Mouse (Mus musculus) MEL (cell line): ENCODE results near the gene H2-Q4. TPM values are rescaled to one million over a fixed set of nuclear protein-coding genes. Genes with fewer than 3 reads are reported as not detected.
A peak's percentile ranks its signal among the peaks of the same experiment; 100 is the strongest.
"Not testable (repeated sequence)": the region's sequence is repeated elsewhere in the genome, so short reads cannot be mapped to it uniquely, and the experiment has no call there.

Experiments used
- DNase-seq: peaks from one replicate; pipeline ENCODE4 v3.0.0; 2011; ENCODE audit warnings: low read depth, low spot score
- H3K27ac ChIP-seq: 2 replicates; pipeline ENCODE4 v1.5.1; 2012; ENCODE audit warnings: low read depth, mild to moderate bottlenecking, control low read depth, low read length, moderate library complexity; ENCODE audit not compliant: control insufficient read depth
- H3K27me3 ChIP-seq, 2 experiments: fragments of 150-350 bp in 1 of 2; sonication (generic) in 1 of 2; 2 replicates each; pipeline ENCODE4 v1.6.1; 2012; ENCODE audit warnings: low read length in 2 of 2, mild to moderate bottlenecking in 2 of 2, improper control_type of control experiment in 1 of 2, moderate library complexity in 1 of 2; ENCODE audit not compliant: insufficient read depth in 2 of 2, control insufficient read depth in 1 of 2
- H3K36me3 ChIP-seq, 2 experiments: 2 replicates each; pipeline ENCODE4 v1.6.1; 2012 to 2014; ENCODE audit warnings: low read length in 2 of 2, improper control_type of control experiment in 1 of 2, inconsistent platforms in 1 of 2, mild to moderate bottlenecking in 1 of 2; ENCODE audit not compliant: insufficient read depth in 2 of 2, control insufficient read depth in 1 of 2
- H3K4me1 ChIP-seq, 2 experiments: fragments of 150-350 bp in 1 of 2; sonication (generic) in 1 of 2; 2 replicates each; pipeline ENCODE4 v1.6.1; 2012; ENCODE audit warnings: low read length in 2 of 2, improper control_type of control experiment in 1 of 2, mild to moderate bottlenecking in 1 of 2; ENCODE audit not compliant: insufficient read depth in 2 of 2, control insufficient read depth in 1 of 2
- H3K4me3 ChIP-seq, 2 experiments: fragments of 150-350 bp in 1 of 2; sonication (generic) in 1 of 2; 2 replicates each; pipeline ENCODE4 v1.5.1; 2012; ENCODE audit warnings: low read depth in 2 of 2, low read length in 2 of 2, mild to moderate bottlenecking in 2 of 2, moderate library complexity in 2 of 2, control low read depth in 1 of 2, improper control_type of control experiment in 1 of 2; ENCODE audit not compliant: control insufficient read depth in 1 of 2, insufficient read depth in 1 of 2
- H3K79me2 ChIP-seq: 2 replicates; pipeline ENCODE4 v1.6.1; 2012; ENCODE audit warnings: mild to moderate bottlenecking, low read length, moderate library complexity; ENCODE audit not compliant: control insufficient read depth, poor library complexity, insufficient read depth
- H3K9ac ChIP-seq: 2 replicates; pipeline ENCODE4 v1.6.1; 2012; ENCODE audit warnings: low read depth, mild to moderate bottlenecking, control low read depth, low read length, moderate library complexity; ENCODE audit not compliant: control insufficient read depth, poor library complexity, severe bottlenecking
- H3K9me3 ChIP-seq: fragments of 150-350 bp; sonication (generic); replicated peaks from 2 replicates; pipeline ENCODE4 v1.6.1; 2012; ENCODE audit warnings: mild to moderate bottlenecking, low read length, improper control_type of control experiment, moderate library complexity; ENCODE audit not compliant: insufficient read depth
- CTCF ChIP-seq, 3 experiments: IDR thresholded peaks in 2 of 3; conservative IDR thresholded peaks in 1 of 3; 2 replicates each; pipeline ENCODE4 v1.5.1; 2011 to 2012; ENCODE audit warnings: low read length in 3 of 3, low read depth in 2 of 3, mild to moderate bottlenecking in 2 of 3, improper control_type of control experiment in 1 of 3, inconsistent platforms in 1 of 3, mixed read lengths in 1 of 3, moderate library complexity in 1 of 3; ENCODE audit not compliant: control insufficient read depth in 1 of 3, insufficient read depth in 1 of 3, poor library complexity in 1 of 3, severe bottlenecking in 1 of 3
- RAD21 ChIP-seq: IDR thresholded peaks from 2 replicates; pipeline ENCODE4 v1.6.1; 2011; ENCODE audit warnings: mild to moderate bottlenecking, low read depth, low read length, improper control_type of control experiment
- SMC3 ChIP-seq: IDR thresholded peaks from 2 replicates; pipeline ENCODE4 v1.6.1; 2011; ENCODE audit warnings: low read depth, low read length, improper control_type of control experiment
- polyA plus RNA-seq, 2 experiments: library from polyadenylated mRNA; stranded (reverse) in 1 of 2; unstranded in 1 of 2; fragments of >175 nt in 1 of 2; fragments of >200 nt in 1 of 2; gene quantifications; 2 replicates each; pipeline versions ENCODE4 v1.2.1 to v1.2.4; 2012; ENCODE audit warnings: low replicate concordance in 2 of 2, low read depth in 1 of 2; ENCODE audit not compliant: insufficient read length in 2 of 2, insufficient read depth in 1 of 2, missing spikeins in 1 of 2
- total RNA-seq: library from RNA; depleted of rRNA; stranded (reverse); fragments of 300-350 nt; gene quantifications from 2 replicates; pipeline ENCODE4 v1.2.3, GENCODE M21; 2012; rRNA removed

The H2-Q4 gene
- total and polyA plus RNA-seq, 3 experiments: 9.1 to 25.5 TPM; not detected in 1

GRCm38 (mm10) chr17:35430671-35431070 lies 51.3 kb downstream of the H2-Q4 start:
- not testable (repeated sequence) for H3K36me3 ChIP-seq, H3K27me3 ChIP-seq, H3K79me2 ChIP-seq, H3K9me3 ChIP-seq, DNase-seq, H3K4me3 ChIP-seq, H3K27ac ChIP-seq, H3K9ac ChIP-seq, H3K4me1 ChIP-seq

- not testable (repeated sequence) for H3K9me3 ChIP-seq, H3K36me3 ChIP-seq, H3K9ac ChIP-seq, H3K4me3 ChIP-seq, H3K79me2 ChIP-seq, H3K27me3 ChIP-seq, H3K4me1 ChIP-seq, DNase-seq, H3K27ac ChIP-seq
Observed at GRCm38 (mm10) chr17:35432167-35432566, 52.8 kb downstream of the H2-Q4 start.

- H3K27me3 ChIP-seq, H3K9me3 ChIP-seq, H3K27ac ChIP-seq, H3K9ac ChIP-seq: not testable (repeated sequence)
- TF ChIP-seq RAD21 (peak; percentile 11; the same call in 1 of the 2 replicates), SMC3 (0 out of 2 replicates have a peak, but pooled peaks have one; percentile 12), CTCF (IDR thresholded peaks at IDR 0.05 in 2 of 3, conservative IDR thresholded peaks at IDR 0.05 in 1 of 3; ENCODE audit: control insufficient read depth in 1 of 3, insufficient read depth in 1 of 3, low read depth in 2 of 3, low read length in 3 of 3, poor library complexity in 1 of 3, severe bottlenecking in 1 of 3) (peak; percentile 45 to 65 (median 50))
- TF ChIP-seq, all 39 proteins: peak for 3; not testable (repeated sequence) for 36
- H3K4me1 ChIP-seq, DNase-seq, H3K4me3 ChIP-seq, H3K36me3 ChIP-seq, H3K79me2 ChIP-seq: not testable (repeated sequence)
Observed at GRCm38 (mm10) chr17:35434836-35435235, 55.4 kb downstream of the H2-Q4 start.

Other genes with a start within 250 kb of the H2-Q4 start
- 0.15 TPM in 1 of 2 replicates, not detected in the other for gene Apom, start 247.6 kb upstream of the H2-Q4 start, total RNA-seq
- under 1 TPM in 1 of 2 experiments, not detected in 1; 0.79 TPM for gene Apom, start 247.6 kb upstream of the H2-Q4 start, polyA plus RNA-seq
- gene Bag6, start 244.4 kb upstream of the H2-Q4 start, total RNA-seq: 98.2 and 102 TPM in 2 replicates
- 100 to 1,000 TPM in 1 of 2 experiments, not detected in 1; 283 TPM for gene Bag6, start 244.4 kb upstream of the H2-Q4 start, polyA plus RNA-seq
- 87.6 and 102 TPM in 2 replicates for gene Prrc2a, start 214.7 kb upstream of the H2-Q4 start, total RNA-seq
- 100 to 1,000 TPM in 1 of 2 experiments, 10 to 100 TPM in 1; 71.0 to 663 TPM for gene Prrc2a, start 214.7 kb upstream of the H2-Q4 start, polyA plus RNA-seq
- gene Aif1, start 203.5 kb upstream of the H2-Q4 start, total RNA-seq: 0.29 and 0.42 TPM in 2 replicates
- under 1 TPM in 1 of 2 experiments, not detected in 1; 0.45 TPM for gene Aif1, start 203.5 kb upstream of the H2-Q4 start, polyA plus RNA-seq
- 15.2 and 16.9 TPM in 2 replicates for gene Lst1, start 191.2 kb upstream of the H2-Q4 start, total RNA-seq
- 10 to 100 TPM in 1 of 2 experiments, not detected in 1; 29.0 TPM for gene Lst1, start 191.2 kb upstream of the H2-Q4 start, polyA plus RNA-seq
- 0.75 and 1.1 TPM in 2 replicates for gene Ltb, start 185.2 kb upstream of the H2-Q4 start, total RNA-seq
- 1 to 10 TPM in 1 of 2 experiments, not detected in 1; 1.5 TPM for gene Ltb, start 185.2 kb upstream of the H2-Q4 start, polyA plus RNA-seq
- gene Tnf, start 177.6 kb upstream of the H2-Q4 start, total RNA-seq: 0.95 and 1.2 TPM in 2 replicates
- gene Tnf, start 177.6 kb upstream of the H2-Q4 start, polyA plus RNA-seq: 1 to 10 TPM in 1 of 2 experiments, not detected in 1; 2.0 TPM
- gene Lta, start 174.3 kb upstream of the H2-Q4 start, total RNA-seq: not detected in 2 replicates
- gene Lta, start 174.3 kb upstream of the H2-Q4 start, polyA plus RNA-seq: under 1 TPM in 1 of 2 experiments, not detected in 1; 0.24 TPM
- gene Gm16181, start 158.8 kb upstream of the H2-Q4 start, total RNA-seq: not detected in 2 replicates
- gene Gm16181, start 158.8 kb upstream of the H2-Q4 start, polyA plus RNA-seq: under 1 TPM in 1 of 2 experiments, not detected in 1; 0.58 TPM
- gene Atp6v1g2, start 146.0 kb upstream of the H2-Q4 start, total RNA-seq: 0.46 and 0.56 TPM in 2 replicates
- gene Atp6v1g2, start 146.0 kb upstream of the H2-Q4 start, polyA plus RNA-seq: 1 to 10 TPM in 1 of 2 experiments, not detected in 1; 4.7 TPM
- 10.1 and 10.3 TPM in 2 replicates for gene Nfkbil1, start 143.8 kb upstream of the H2-Q4 start, total RNA-seq
- 10 to 100 TPM in 1 of 2 experiments, not detected in 1; 26.0 TPM for gene Nfkbil1, start 143.8 kb upstream of the H2-Q4 start, polyA plus RNA-seq
- gene Ddx39b, start 137.9 kb upstream of the H2-Q4 start, total RNA-seq: 206 and 270 TPM in 2 replicates
- gene Ddx39b, start 137.9 kb upstream of the H2-Q4 start, polyA plus RNA-seq: 100 to 1,000 TPM; 581 to 787 TPM
- gene H2-D1, start 116.9 kb upstream of the H2-Q4 start, total RNA-seq: 58.7 and 60.1 TPM in 2 replicates
- 10 to 100 TPM in 1 of 2 experiments, not detected in 1; 97.9 TPM for gene H2-D1, start 116.9 kb upstream of the H2-Q4 start, polyA plus RNA-seq
- gene H2-Q1, start 59.2 kb upstream of the H2-Q4 start, total RNA-seq: 1.7 TPM in 2 replicates
- under 1 TPM in 1 of 2 experiments, not detected in 1; 0.52 TPM for gene H2-Q1, start 59.2 kb upstream of the H2-Q4 start, polyA plus RNA-seq
- 0.19 and 0.23 TPM in 2 replicates for gene H2-Q2, start 37.4 kb upstream of the H2-Q4 start, total RNA-seq
- gene H2-Q2, start 37.4 kb upstream of the H2-Q4 start, polyA plus RNA-seq: 1 to 10 TPM in 1 of 2 experiments, not detected in 1; 4.1 TPM
- 1.4 and 1.8 TPM in 2 replicates for gene H2-Q6, start 45.2 kb downstream of the H2-Q4 start, total RNA-seq
- 10 to 100 TPM in 1 of 2 experiments, not detected in 1; 11.7 TPM for gene H2-Q6, start 45.2 kb downstream of the H2-Q4 start, polyA plus RNA-seq
- gene H2-Q7, start 59.5 kb downstream of the H2-Q4 start, total RNA-seq: 0.23 TPM in 1 of 2 replicates, not detected in the other
- 1 to 10 TPM in 1 of 2 experiments, not detected in 1; 4.0 TPM for gene H2-Q7, start 59.5 kb downstream of the H2-Q4 start, polyA plus RNA-seq
- gene H2-Q10, start 90.5 kb downstream of the H2-Q4 start, total RNA-seq: 0.13 and 0.15 TPM in 2 replicates
- gene H2-Q10, start 90.5 kb downstream of the H2-Q4 start, polyA plus RNA-seq: 1 to 10 TPM in 1 of 2 experiments, not detected in 1; 8.9 TPM
- gene Pou5f1, start 126.4 kb downstream of the H2-Q4 start, total RNA-seq: not detected in 2 replicates
- gene Pou5f1, start 126.4 kb downstream of the H2-Q4 start, polyA plus RNA-seq: not detected
- 16.6 and 20.3 TPM in 2 replicates for gene Tcf19, start 137.2 kb downstream of the H2-Q4 start, total RNA-seq
- 10 to 100 TPM in 1 of 2 experiments, not detected in 1; 25.7 TPM for gene Tcf19, start 137.2 kb downstream of the H2-Q4 start, polyA plus RNA-seq
- gene Cchcr1, start 137.5 kb downstream of the H2-Q4 start, total RNA-seq: 11.6 and 14.3 TPM in 2 replicates
- gene Cchcr1, start 137.5 kb downstream of the H2-Q4 start, polyA plus RNA-seq: 10 to 100 TPM in 1 of 2 experiments, not detected in 1; 21.7 TPM
- 0.20 and 0.27 TPM in 2 replicates for gene Psors1c2, start 153.6 kb downstream of the H2-Q4 start, total RNA-seq
- gene Psors1c2, start 153.6 kb downstream of the H2-Q4 start, polyA plus RNA-seq: 1 to 10 TPM in 1 of 2 experiments, not detected in 1; 1.3 TPM
- 0.08 and 0.23 TPM in 2 replicates for gene Cdsn, start 172.5 kb downstream of the H2-Q4 start, total RNA-seq
- gene Cdsn, start 172.5 kb downstream of the H2-Q4 start, polyA plus RNA-seq: under 1 TPM in 1 of 2 experiments, not detected in 1; 0.79 TPM
- gene 2300002M23Rik, start 187.8 kb downstream of the H2-Q4 start, total RNA-seq: not detected in 2 replicates
- gene 2300002M23Rik, start 187.8 kb downstream of the H2-Q4 start, polyA plus RNA-seq: not detected
- not detected in 2 replicates for gene Sfta2, start 221.9 kb downstream of the H2-Q4 start, total RNA-seq
- not detected for gene Sfta2, start 221.9 kb downstream of the H2-Q4 start, polyA plus RNA-seq
- gene Gm9573, start 247.0 kb downstream of the H2-Q4 start, total RNA-seq: not detected in 2 replicates
- gene Gm9573, start 247.0 kb downstream of the H2-Q4 start, polyA plus RNA-seq: not detected